In the genomic region with DNA sequence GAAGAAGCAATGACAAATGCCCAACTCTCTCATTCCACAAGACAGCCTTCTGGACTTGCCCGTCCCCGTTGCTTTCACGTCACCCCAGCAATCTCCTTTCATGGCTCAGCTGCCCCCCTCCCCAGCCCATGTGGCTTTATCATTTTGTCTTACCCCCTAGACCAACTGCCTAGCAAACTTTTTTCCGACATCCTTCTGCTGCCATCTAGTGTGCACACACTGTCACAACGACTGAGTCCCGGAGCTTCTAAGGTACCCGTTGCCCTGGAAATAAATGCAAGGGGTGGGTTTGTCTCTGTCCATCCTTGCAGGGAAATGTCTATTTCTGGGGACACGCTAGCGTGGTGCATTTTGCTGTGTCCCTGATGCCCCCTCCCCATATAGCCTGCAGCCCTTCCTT, we compare ENCODE assay signal across 8 mouse cellular contexts.
DNase-seq lines count a peak whose midpoint lies in the region; ATAC-seq and TF ChIP-seq lines count a peak whose summit lies in the region.

No protein-coding gene starts in this region.

- no peak overlapping the region for H3K4me3 ChIP-seq in gastrocnemius, adult 2 months
- no peak overlapping the region for H3K4me3 ChIP-seq in E14TG2a.4 (replicated peaks; ENCODE audit: low read length)

- H3K4me1 ChIP-seq in E14TG2a.4 (replicated peaks; ENCODE audit: low read depth, low read length), result peaks cover 10% of the 10 kb centered on the region

- peaks cover 8% of the 10 kb centered on the region; the same call in 1 of the 2 replicates for H3K9me3 ChIP-seq in E14TG2a.4 (ENCODE audit: low read length)

- intact Hi-C loops in gastrocnemius, adult 2 months (cut with DNase I), result no loop called here

- ATAC-seq in inflammation-experienced regulatory T-cells, adult 6 months, result no peak

- peak; percentile 24 for DNase-seq in gastrocnemius, adult 2 months
- DNase-seq in gastrocnemius, postnatal 4 days (ENCODE audit: low spot score in 2 of 2), result no peak
- DNase-seq in cerebellum, adult 9-11 months, result peak; percentile 27
- peak; percentile 68 to 82 for DNase-seq in frontal cortex, postnatal 14 days (ENCODE audit: low spot score in 2 of 2)
- peak; percentile 65 to 71 for DNase-seq in layer of hippocampus, postnatal 25 days (ENCODE audit: extremely low spot score in 1 of 2, low spot score in 1 of 2)
- DNase-seq in naive thymus-derived CD4-positive, alpha-beta T cell, adult 2 months (ENCODE audit: low read depth), result peak; percentile 9

- no peaks in the 10 kb centered on the region for H3K36me3 ChIP-seq in E14TG2a.4 (ENCODE audit: insufficient read depth, low read length)

- H3K27me3 ChIP-seq in E14TG2a.4 (ENCODE audit: insufficient read depth, low read length), result peaks cover 10% of the 10 kb centered on the region

- no peak overlapping the region for H3K27ac ChIP-seq in gastrocnemius, adult 2 months

- TF ChIP-seq CTCF in gastrocnemius, adult 2 months (IDR thresholded peaks at IDR 0.05), result peak; percentile 57
- TF ChIP-seq CTCF in E14TG2a.4 (conservative IDR thresholded peaks at IDR 0.05; ENCODE audit: low read length), result peak; percentile 71

Comparison
In these comparisons a context has a peak if more than half of its experiments do, and no peak if none do; other contexts are left out.
1. DNase-seq: peak in gastrocnemius, adult 2 months (single experiment), cerebellum, adult 9-11 months (single experiment), frontal cortex, postnatal 14 days (2 of 2), layer of hippocampus, postnatal 25 days (2 of 2) and naive thymus-derived CD4-positive, alpha-beta T cell, adult 2 months (single experiment); none in gastrocnemius, postnatal 4 days (0 of 2).